Mouse (Mus musculus) MEL (cell line): ENCODE data around the gene Rnf126. TPM values are rescaled to one million over a fixed set of nuclear protein-coding genes. Genes with fewer than 3 reads are reported as not detected.
A peak's percentile ranks its signal among the peaks of the same experiment; 100 is the strongest.

Experiments used
- DNase-seq: peaks from one replicate; pipeline ENCODE4 v3.0.0; 2011; ENCODE audit warnings: low read depth, low spot score
- H3K27ac ChIP-seq: 2 replicates; pipeline ENCODE4 v1.5.1; 2012; ENCODE audit warnings: low read depth, mild to moderate bottlenecking, control low read depth, low read length, moderate library complexity; ENCODE audit not compliant: control insufficient read depth
- H3K27me3 ChIP-seq, 2 experiments: fragments of 150-350 bp in 1 of 2; sonication (generic) in 1 of 2; 2 replicates each; pipeline ENCODE4 v1.6.1; 2012; ENCODE audit warnings: low read length in 2 of 2, mild to moderate bottlenecking in 2 of 2, improper control_type of control experiment in 1 of 2, moderate library complexity in 1 of 2; ENCODE audit not compliant: insufficient read depth in 2 of 2, control insufficient read depth in 1 of 2
- H3K36me3 ChIP-seq, 2 experiments: 2 replicates each; pipeline ENCODE4 v1.6.1; 2012 to 2014; ENCODE audit warnings: low read length in 2 of 2, improper control_type of control experiment in 1 of 2, inconsistent platforms in 1 of 2, mild to moderate bottlenecking in 1 of 2; ENCODE audit not compliant: insufficient read depth in 2 of 2, control insufficient read depth in 1 of 2
- H3K4me1 ChIP-seq, 2 experiments: fragments of 150-350 bp in 1 of 2; sonication (generic) in 1 of 2; 2 replicates each; pipeline ENCODE4 v1.6.1; 2012; ENCODE audit warnings: low read length in 2 of 2, improper control_type of control experiment in 1 of 2, mild to moderate bottlenecking in 1 of 2; ENCODE audit not compliant: insufficient read depth in 2 of 2, control insufficient read depth in 1 of 2
- H3K4me3 ChIP-seq, 2 experiments: fragments of 150-350 bp in 1 of 2; sonication (generic) in 1 of 2; 2 replicates each; pipeline ENCODE4 v1.5.1; 2012; ENCODE audit warnings: low read depth in 2 of 2, low read length in 2 of 2, mild to moderate bottlenecking in 2 of 2, moderate library complexity in 2 of 2, control low read depth in 1 of 2, improper control_type of control experiment in 1 of 2; ENCODE audit not compliant: control insufficient read depth in 1 of 2, insufficient read depth in 1 of 2
- H3K79me2 ChIP-seq: 2 replicates; pipeline ENCODE4 v1.6.1; 2012; ENCODE audit warnings: mild to moderate bottlenecking, low read length, moderate library complexity; ENCODE audit not compliant: control insufficient read depth, poor library complexity, insufficient read depth
- H3K9ac ChIP-seq: 2 replicates; pipeline ENCODE4 v1.6.1; 2012; ENCODE audit warnings: low read depth, mild to moderate bottlenecking, control low read depth, low read length, moderate library complexity; ENCODE audit not compliant: control insufficient read depth, poor library complexity, severe bottlenecking
- H3K9me3 ChIP-seq: fragments of 150-350 bp; sonication (generic); replicated peaks from 2 replicates; pipeline ENCODE4 v1.6.1; 2012; ENCODE audit warnings: mild to moderate bottlenecking, low read length, improper control_type of control experiment, moderate library complexity; ENCODE audit not compliant: insufficient read depth
- BHLHE40 ChIP-seq: IDR thresholded peaks from 2 replicates; pipeline ENCODE4 v1.6.1; 2012; ENCODE audit warnings: low read depth, mild to moderate bottlenecking, inconsistent platforms, low read length, improper control_type of control experiment, borderline replicate concordance
- E2F4 ChIP-seq: IDR thresholded peaks from 2 replicates; pipeline ENCODE4 v1.6.1; 2011; ENCODE audit warnings: low read depth, low read length, improper control_type of control experiment, borderline replicate concordance
- ELF1 ChIP-seq: IDR thresholded peaks from 2 replicates; pipeline ENCODE4 v1.6.1; 2014; ENCODE audit warnings: low read depth, mild to moderate bottlenecking, inconsistent platforms, low read length, improper control_type of control experiment, moderate library complexity
- ETS1 ChIP-seq: IDR thresholded peaks from 2 replicates; pipeline ENCODE4 v1.6.1; 2012; ENCODE audit warnings: low read depth, mild to moderate bottlenecking, inconsistent platforms, low read length, improper control_type of control experiment, moderate library complexity
- GABPA ChIP-seq: IDR thresholded peaks from 2 replicates; pipeline ENCODE4 v1.6.1; 2012; ENCODE audit warnings: low read depth, mild to moderate bottlenecking, inconsistent platforms, low read length, improper control_type of control experiment, moderate library complexity
- JUND ChIP-seq: IDR thresholded peaks from 2 replicates; pipeline ENCODE4 v1.6.1; 2011; ENCODE audit warnings: low read depth, mild to moderate bottlenecking, improper control_type of control experiment, low read length
- KAT2A ChIP-seq: conservative IDR thresholded peaks from 2 replicates; pipeline ENCODE4 v1.6.1; 2012; ENCODE audit warnings: low read depth, low read length, improper control_type of control experiment, inconsistent platforms
- MAFK ChIP-seq: IDR thresholded peaks from 2 replicates; pipeline ENCODE4 v1.6.1; 2011; ENCODE audit warnings: low read depth, mild to moderate bottlenecking, low read length, improper control_type of control experiment, borderline replicate concordance
- MEF2A ChIP-seq: IDR thresholded peaks from 2 replicates; pipeline ENCODE4 v1.6.1; 2014; ENCODE audit warnings: low read depth, mild to moderate bottlenecking, inconsistent platforms, low read length, improper control_type of control experiment; ENCODE audit not compliant: poor library complexity, insufficient replicate concordance, severe bottlenecking; ENCODE audit errors: extremely low read depth
- MXI1 ChIP-seq: IDR thresholded peaks from 2 replicates; pipeline ENCODE4 v1.6.1; 2011; ENCODE audit warnings: mild to moderate bottlenecking, low read depth, low read length, improper control_type of control experiment
- MYB ChIP-seq: IDR thresholded peaks from 2 replicates; pipeline ENCODE4 v1.6.1; 2011; ENCODE audit warnings: mild to moderate bottlenecking, low read depth, low read length, improper control_type of control experiment
- POLR2A ChIP-seq, 2 experiments: IDR thresholded peaks; 2 replicates each; pipeline ENCODE4 v1.6.1; 2011 to 2012; ENCODE audit warnings: low read length in 2 of 2, mild to moderate bottlenecking in 2 of 2, control low read depth in 1 of 2, improper control_type of control experiment in 1 of 2, low read depth in 1 of 2, moderate library complexity in 1 of 2; ENCODE audit not compliant: control insufficient read depth in 1 of 2, insufficient read depth in 1 of 2, poor library complexity in 1 of 2
- POLR2AphosphoS2 ChIP-seq: IDR thresholded peaks from 2 replicates; pipeline ENCODE4 v1.6.1; 2011; ENCODE audit warnings: low read length, improper control_type of control experiment
- RCOR1 ChIP-seq: IDR thresholded peaks from 2 replicates; pipeline ENCODE4 v1.6.1; 2012; ENCODE audit warnings: low read depth, mild to moderate bottlenecking, inconsistent platforms, low read length, improper control_type of control experiment
- SIN3A ChIP-seq: IDR thresholded peaks from 2 replicates; pipeline ENCODE4 v1.6.1; 2012; ENCODE audit warnings: low read length, improper control_type of control experiment, inconsistent platforms
- SMC3 ChIP-seq: IDR thresholded peaks from 2 replicates; pipeline ENCODE4 v1.6.1; 2011; ENCODE audit warnings: low read depth, low read length, improper control_type of control experiment
- TBP ChIP-seq: IDR thresholded peaks from 2 replicates; pipeline ENCODE4 v1.8.0; 2011; ENCODE audit warnings: low read depth, low read length, improper control_type of control experiment
- ZC3H11A ChIP-seq: IDR thresholded peaks from 2 replicates; pipeline ENCODE4 v1.6.1; 2012; ENCODE audit warnings: low read depth, mild to moderate bottlenecking, inconsistent platforms, low read length, improper control_type of control experiment
- ZKSCAN1 ChIP-seq: IDR thresholded peaks from 2 replicates; pipeline ENCODE4 v1.6.1; 2012; ENCODE audit warnings: low read depth, mild to moderate bottlenecking, inconsistent platforms, low read length, improper control_type of control experiment, moderate library complexity
- polyA plus RNA-seq, 2 experiments: library from polyadenylated mRNA; stranded (reverse) in 1 of 2; unstranded in 1 of 2; fragments of >175 nt in 1 of 2; fragments of >200 nt in 1 of 2; gene quantifications; 2 replicates each; pipeline versions ENCODE4 v1.2.1 to v1.2.4; 2012; ENCODE audit warnings: low replicate concordance in 2 of 2, low read depth in 1 of 2; ENCODE audit not compliant: insufficient read length in 2 of 2, insufficient read depth in 1 of 2, missing spikeins in 1 of 2
- total RNA-seq: library from RNA; depleted of rRNA; stranded (reverse); fragments of 300-350 nt; gene quantifications from 2 replicates; pipeline ENCODE4 v1.2.3, GENCODE M21; 2012

Gene Rnf126
- total and polyA plus RNA-seq, 3 experiments, result 84.8 to 184 (median 174) TPM

DNA sequence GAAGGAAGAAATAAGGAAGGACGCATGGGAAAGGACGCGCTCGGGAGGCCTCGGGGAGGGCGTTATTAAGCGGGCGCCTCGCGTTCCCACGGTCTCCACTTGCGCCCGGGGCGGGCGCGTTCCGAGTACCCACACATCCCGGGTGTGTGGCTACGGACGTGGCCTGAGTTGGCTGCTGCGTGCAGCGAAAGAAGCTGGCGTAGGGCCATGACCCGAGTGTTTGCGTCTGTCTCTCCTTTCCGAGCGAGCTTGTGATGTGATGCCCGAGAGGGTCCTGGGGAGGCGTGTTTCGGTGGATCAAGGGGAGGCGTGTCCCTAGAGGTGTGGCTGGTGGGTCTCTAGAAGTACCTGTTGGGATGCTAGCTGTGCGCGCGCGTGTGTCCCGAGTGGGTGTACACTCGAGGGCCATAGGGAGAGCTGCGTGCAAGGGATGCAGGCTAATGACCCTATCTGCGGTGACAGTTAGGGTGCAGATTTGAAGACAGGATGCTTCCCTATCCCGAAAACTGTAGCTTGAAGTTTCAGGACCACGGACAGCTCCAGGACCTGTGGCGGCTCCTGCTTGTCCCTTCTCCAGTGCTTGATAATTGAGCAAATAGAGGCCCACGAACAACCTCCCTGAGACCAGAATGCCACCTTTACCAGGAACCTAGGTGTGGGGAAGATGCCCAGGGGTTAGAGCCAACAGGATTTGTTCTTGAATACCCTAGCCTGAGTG is 49.0 kb downstream of the Rnf126 start:
- peaks cover 0 to 3% of the 10 kb centered on the region in 2 experiments; a peak in 2 of 4 replicates for H3K4me1 ChIP-seq
- H3K9ac ChIP-seq, result no peak overlapping the region
- H3K79me2 ChIP-seq, result no peaks in the 10 kb centered on the region
- no peak overlapping the region for H3K4me3 ChIP-seq
- H3K27me3 ChIP-seq, result peaks cover 0 to 2% of the 10 kb centered on the region in 2 experiments; a peak in 2 of 4 replicates
- TF ChIP-seq ETS1 (no peak), MXI1 (peak; percentile 84), ZC3H11A (no peak), ELF1 (no peak), KAT2A (no peak), BHLHE40 (no peak), POLR2AphosphoS2 (no peak), SMC3 (no peak), GABPA (no peak), SIN3A (peak; percentile 95), POLR2A (IDR thresholded peaks at IDR 0.05; ENCODE audit: control insufficient read depth in 1 of 2, insufficient read depth in 1 of 2, low read depth in 1 of 2, low read length in 2 of 2, poor library complexity in 1 of 2) (no peak), ZKSCAN1 (no peak), MYB (no peak), MAFK (no peak)
- TF ChIP-seq, all 39 proteins: peak for 2
- Histone ChIP-seq H3K36me3 (peaks cover 0 to 2% of the 10 kb centered on the region in 2 experiments; a peak in 2 of 4 replicates), H3K9me3 (no peaks in the 10 kb centered on the region), H3K27ac (no peak overlapping the region)
- peak; percentile 89 for DNase-seq

DNA sequence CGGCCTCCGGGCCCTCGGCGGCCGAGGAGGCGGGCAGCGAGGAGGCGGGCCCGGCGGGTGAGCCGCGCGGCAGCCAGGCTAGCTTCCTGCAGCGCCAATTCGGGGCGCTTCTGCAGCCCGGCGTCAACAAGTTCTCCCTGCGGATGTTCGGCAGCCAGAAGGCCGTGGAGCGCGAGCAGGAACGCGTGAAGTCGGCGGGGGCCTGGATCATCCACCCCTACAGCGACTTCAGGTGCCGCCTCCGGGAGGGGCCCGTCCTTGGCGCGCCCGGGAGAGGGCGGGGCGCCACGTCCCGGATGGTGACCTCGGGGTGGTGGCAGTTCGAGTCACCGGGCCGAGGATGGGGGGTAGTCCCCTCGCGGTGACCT is 49.8 kb downstream of the Rnf126 start:
- H3K27ac ChIP-seq, result no peak overlapping the region
- H3K9ac ChIP-seq, result peak overlapping the region; percentile 56
- TF ChIP-seq RCOR1 (no peak), TBP (no peak), MEF2A (no peak), JUND (no peak), E2F4 (no peak), POLR2AphosphoS2 (no peak)
- H3K36me3 ChIP-seq, result peaks cover 0 to 6% of the 10 kb centered on the region in 2 experiments; a peak in 2 of 4 replicates
- peaks cover 0 to 2% of the 10 kb centered on the region in 2 experiments; a peak in 2 of 4 replicates for H3K27me3 ChIP-seq
- H3K4me3 ChIP-seq, result peak overlapping the region; percentile 54 to 63; a peak in 3 of 4 replicates
- H3K79me2 ChIP-seq, result no peaks in the 10 kb centered on the region
- peak; percentile 48 for DNase-seq
- H3K4me1 ChIP-seq, result peaks cover 0 to 8% of the 10 kb centered on the region in 2 experiments; a peak in 2 of 4 replicates
- H3K9me3 ChIP-seq, result no peaks in the 10 kb centered on the region
